22 mouse cellular contexts compared by ENCODE assay signal in the genomic region with DNA sequence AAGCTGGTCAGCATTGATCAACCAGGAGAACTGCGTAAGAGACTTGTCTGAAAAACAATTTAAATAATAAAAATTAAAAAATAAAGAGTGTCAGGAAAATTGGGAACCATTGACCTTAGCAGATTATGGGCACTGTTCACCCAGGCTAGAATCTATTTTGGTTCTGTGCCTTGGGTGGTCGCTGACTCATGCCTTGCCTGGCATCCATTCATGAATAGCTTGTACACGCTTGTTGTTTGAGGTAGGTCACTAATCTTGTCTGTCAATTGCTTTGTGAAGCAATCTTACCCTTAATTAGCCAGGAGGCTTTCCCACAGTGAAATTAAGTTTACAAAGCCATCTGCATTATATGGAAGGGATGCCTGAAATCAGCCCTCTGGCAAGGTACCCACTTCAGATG. TPM values are rescaled to one million over a fixed set of nuclear protein-coding genes. Genes with fewer than 3 reads are reported as not detected.
DNase-seq lines count a peak whose midpoint lies in the region; ATAC-seq and TF ChIP-seq lines count a peak whose summit lies in the region.
"Had no signal": no experiment of that assay in that cellular context is flagged by ENCODE, and none has a peak within 500 bp of the region (broad histone marks: within the 10 kb centered on the region; RNA-seq: fewer than 3 reads in every experiment).

No protein-coding gene starts in this region.

- peak; percentile 4 for DNase-seq in midbrain, embryonic 10.5 days (ENCODE audit: low spot score)
- DNase-seq in midbrain, embryonic 11.5 days (ENCODE audit: low spot score, missing footprints), result no peak
- DNase-seq in MN1 (ENCODE audit: low spot score) (peak; percentile 7), NIH3T3 (ENCODE audit: low read depth) (peak; percentile 51)
- DNase-seq in fibroblast of lung, adult 2 months (ENCODE audit: low read depth), result peak; percentile 10
- DNase-seq in liver, postnatal 0 days, result no peak
- no peak for DNase-seq in urinary bladder, postnatal 4 days (ENCODE audit: low spot score in 2 of 2)
- DNase-seq: adrenal gland, adult 2 months; adrenal gland, postnatal 25 days; cerebellum, adult 18-20 months; cerebellum, adult 9-10 months; cerebellum, postnatal 14 days; gastrocnemius, postnatal 10 days; gastrocnemius, postnatal 36 days; kidney, adult 18-20 months had no signal

- TF ChIP-seq EP300 in liver, postnatal 0 days (IDR thresholded peaks at IDR 0.05; ENCODE audit: low read depth), result no peak

- H3K4me1 ChIP-seq in midbrain, embryonic 10.5 days, result peaks cover 22% of the 10 kb centered on the region
- H3K4me1 ChIP-seq in midbrain, embryonic 11.5 days (ENCODE audit: control insufficient read depth, insufficient read depth, low read length), result no peaks in the 10 kb centered on the region; the same call in 1 of the 2 replicates
- no peaks in the 10 kb centered on the region for H3K4me1 ChIP-seq in liver, postnatal 0 days (ENCODE audit: insufficient read depth)
- H3K4me1 ChIP-seq: forebrain, embryonic 15.5 days; hindbrain, embryonic 10.5 days; hindbrain, embryonic 13.5 days had no signal

- WGBS in midbrain, embryonic 10.5 days, result 64% methylated on average over 3 of the region's 3 CpGs
- 67% methylated on average over 3 of the region's 3 CpGs for WGBS in midbrain, embryonic 11.5 days
- WGBS in liver, postnatal 0 days (ENCODE audit: insufficient replicate concordance), result 94% methylated on average over 3 of the region's 3 CpGs

- H3K9ac ChIP-seq in midbrain, embryonic 11.5 days (ENCODE audit: low read length), result no peak overlapping the region
- H3K9ac ChIP-seq in liver, postnatal 0 days (replicated peaks), result no peak overlapping the region
- H3K9ac ChIP-seq: forebrain, embryonic 15.5 days; hindbrain, embryonic 13.5 days had no signal

- 0 out of 2 replicates have a peak, but pooled peaks cover 4% of the 10 kb centered on the region for H3K9me3 ChIP-seq in midbrain, embryonic 10.5 days (replicated peaks)
- no peaks in the 10 kb centered on the region for H3K9me3 ChIP-seq in midbrain, embryonic 11.5 days (ENCODE audit: control insufficient read depth, low read length)
- H3K9me3 ChIP-seq in liver, postnatal 0 days (ENCODE audit: low read length), result no peaks in the 10 kb centered on the region
- H3K9me3 ChIP-seq: forebrain, embryonic 15.5 days; hindbrain, embryonic 13.5 days had no signal

- TF ChIP-seq CTCF in liver, postnatal 0 days (IDR thresholded peaks at IDR 0.05; ENCODE audit: low read depth), result no peak

- H3K27me3 ChIP-seq in midbrain, embryonic 10.5 days (ENCODE audit: low read depth, poor library complexity, severe bottlenecking), result no peaks in the 10 kb centered on the region
- no peaks in the 10 kb centered on the region for H3K27me3 ChIP-seq in midbrain, embryonic 11.5 days (ENCODE audit: control insufficient read depth, insufficient read depth, low read length)
- no peaks in the 10 kb centered on the region for H3K27me3 ChIP-seq in liver, postnatal 0 days (ENCODE audit: insufficient read depth, low read length)
- H3K27me3 ChIP-seq: forebrain, embryonic 15.5 days; hindbrain, embryonic 13.5 days had no signal

- H3K4me3 ChIP-seq in midbrain, embryonic 10.5 days, result no peak overlapping the region
- no peak overlapping the region for H3K4me3 ChIP-seq in midbrain, embryonic 11.5 days (ENCODE audit: low read depth, low read length)
- H3K4me3 ChIP-seq in liver, postnatal 0 days (ENCODE audit: low read depth, low read length), result no peak overlapping the region
- H3K4me3 ChIP-seq: forebrain, embryonic 15.5 days; hindbrain, embryonic 10.5 days; hindbrain, embryonic 13.5 days had no signal

- ATAC-seq in midbrain, embryonic 11.5 days (ENCODE audit: low FRiP score), result no peak
- no peak for ATAC-seq in liver, postnatal 0 days
- ATAC-seq: forebrain, embryonic 15.5 days; hindbrain, embryonic 16.5 days; inflammation-experienced regulatory T-cells, adult 6 months; intestine, embryonic 16.5 days had no signal

- peaks cover 100% of the 10 kb centered on the region for H3K36me3 ChIP-seq in midbrain, embryonic 10.5 days
- H3K36me3 ChIP-seq in midbrain, embryonic 11.5 days (ENCODE audit: control insufficient read depth, insufficient read depth, low read length), result peaks cover 16% of the 10 kb centered on the region
- H3K36me3 ChIP-seq in liver, postnatal 0 days (replicated peaks; ENCODE audit: insufficient read depth, low read length), result peaks cover 61% of the 10 kb centered on the region

- H3K4me2 ChIP-seq in midbrain, embryonic 11.5 days, result no peak overlapping the region
- H3K4me2 ChIP-seq in liver, postnatal 0 days (ENCODE audit: low read depth, low read length), result no peak overlapping the region
- H3K4me2 ChIP-seq: forebrain, embryonic 15.5 days; heart, embryonic 11.5 days; hindbrain, embryonic 13.5 days had no signal

- H3K27ac ChIP-seq in midbrain, embryonic 10.5 days (replicated peaks), result no peak overlapping the region
- H3K27ac ChIP-seq in midbrain, embryonic 11.5 days (ENCODE audit: low read depth, low read length), result no peak overlapping the region
- H3K27ac ChIP-seq in liver, postnatal 0 days (ENCODE audit: low read depth), result no peak overlapping the region
- H3K27ac ChIP-seq: forebrain, embryonic 15.5 days; hindbrain, embryonic 10.5 days; hindbrain, embryonic 13.5 days had no signal

RNA-seq across cellular contexts. Expression of gene Atp1b3, which starts 55.4 kb away (rescaled TPM):
- polyA plus RNA-seq in midbrain, embryonic 10.5 days (2016; fragmentation: Nextera tagmentation; extraction: Ambion mirVana), result 175 and 184 TPM in 2 replicates
- polyA plus RNA-seq in midbrain, embryonic 11.5 days (2014; fragmentation: Nextera tagmentation; extraction: Ambion mirVana), result 194 and 208 TPM in 2 replicates
- polyA plus RNA-seq in liver, postnatal 0 days (2015; fragmentation: Nextera tagmentation; extraction: Ambion mirVana), result 60.3 and 60.6 TPM in 2 replicates

Comparison
In these comparisons a context has a peak if more than half of its experiments do, and no peak if none do; other contexts are left out.
1. DNase-seq: peak in midbrain, embryonic 10.5 days (single experiment), MN1 (single experiment), NIH3T3 (single experiment) and fibroblast of lung, adult 2 months (single experiment); none in midbrain, embryonic 11.5 days (single experiment), liver, postnatal 0 days (single experiment) and urinary bladder, postnatal 4 days (0 of 2).